Mouse (Mus musculus) lung, adult 18-20 months (tissue): ENCODE data around the gene Ubap2l.

Source experiments
- DNase-seq, 2 experiments: peaks; one replicate each; pipeline ENCODE4 v3.0.0; 2022; ENCODE audit warnings: mixed read lengths in 2 of 2

Ubap2l gene

DNA sequence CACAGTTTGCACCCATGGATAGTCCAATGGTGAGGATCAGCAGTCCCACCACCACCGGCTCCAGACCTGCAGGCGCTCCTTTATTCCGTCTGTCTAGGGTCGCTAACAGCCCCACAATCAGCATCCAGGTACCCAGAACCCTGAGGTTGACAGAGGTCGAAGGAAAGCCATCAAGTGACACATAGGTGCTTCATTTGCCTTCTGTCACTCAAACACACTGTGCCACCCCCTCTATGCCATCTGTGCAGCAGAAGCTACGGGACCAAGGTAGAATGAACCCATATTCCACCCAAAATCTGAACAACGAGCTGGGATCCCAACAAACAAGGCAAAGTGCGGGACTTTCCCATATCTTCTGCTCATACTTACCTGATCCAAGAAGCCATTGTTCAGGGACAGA is 86.9 kb downstream of the Ubap2l start:
- no peak for DNase-seq

GRCm38 (mm10) chr3:89963926-89964739 is 88.3 kb downstream of the Ubap2l start:
- peak; percentile 68 to 76 for DNase-seq

GRCm38 (mm10) chr3:89963221-89963763 is 89.1 kb downstream of the Ubap2l start, which contains the start of gene Atp8b2:
TSS of gene Atp8b2 (minus strand) at chr3:89963508.
- DNase-seq = peak; percentile 46 to 48

- DNase-seq = no peak
These were observed 89.6 kb downstream of the Ubap2l start for GRCm38 (mm10) chr3:89962751-89963220.

DNA sequence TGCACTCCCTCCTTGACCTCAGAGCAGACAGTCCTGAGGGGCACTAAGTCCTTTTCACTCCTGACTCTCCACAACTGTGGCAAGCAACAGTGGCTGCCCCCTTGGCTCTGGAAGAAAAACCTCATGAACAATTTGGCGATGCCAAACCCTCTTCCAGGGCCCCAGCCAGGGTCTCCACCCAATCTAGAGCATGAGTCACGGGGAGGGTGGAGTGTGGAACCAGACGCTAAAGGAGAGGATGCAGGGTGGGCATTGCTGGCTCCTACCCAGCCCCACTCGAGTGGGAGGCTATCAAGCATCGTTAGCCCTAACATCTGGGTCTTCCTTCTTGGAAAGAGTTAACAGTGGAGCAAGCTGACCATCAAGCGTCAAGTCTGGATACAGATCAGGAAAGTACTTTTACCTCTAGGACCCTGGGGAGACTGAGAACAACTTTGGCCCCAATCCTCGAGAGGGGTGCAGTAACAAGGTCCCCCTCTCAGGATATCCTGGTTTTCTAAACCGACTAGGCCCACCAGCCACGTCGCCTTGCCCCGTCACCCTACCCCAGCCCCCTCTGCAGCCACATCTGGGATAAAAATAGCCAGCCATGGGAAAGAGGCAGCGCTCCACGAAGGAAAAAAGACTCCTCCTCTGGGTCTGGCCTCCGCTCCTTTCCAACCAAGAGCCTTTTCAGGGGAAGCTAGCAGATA is 90.2 kb downstream of the Ubap2l start:
- DNase-seq = peak; percentile 30 to 44

DNA sequence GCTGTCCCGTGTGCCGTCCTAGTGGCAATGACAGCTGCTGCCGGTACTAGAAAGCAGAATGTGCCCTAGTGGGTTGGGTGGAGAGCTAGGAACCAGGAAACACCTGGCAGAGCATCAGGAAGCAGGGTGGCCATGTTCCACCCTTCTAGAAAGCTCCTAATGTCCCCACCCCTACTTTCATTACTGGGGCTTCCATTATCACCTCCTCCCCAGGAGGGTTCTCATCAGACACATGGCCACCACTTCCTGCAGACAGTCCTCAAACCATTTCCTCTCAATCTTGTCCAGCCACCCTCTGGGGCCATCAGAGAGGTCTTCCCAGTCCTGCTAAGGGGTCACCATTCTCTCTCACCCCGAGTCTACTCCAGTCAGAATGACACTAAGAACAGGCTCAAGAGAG is 91.0 kb downstream of the Ubap2l start:
- DNase-seq = no peak

DNA sequence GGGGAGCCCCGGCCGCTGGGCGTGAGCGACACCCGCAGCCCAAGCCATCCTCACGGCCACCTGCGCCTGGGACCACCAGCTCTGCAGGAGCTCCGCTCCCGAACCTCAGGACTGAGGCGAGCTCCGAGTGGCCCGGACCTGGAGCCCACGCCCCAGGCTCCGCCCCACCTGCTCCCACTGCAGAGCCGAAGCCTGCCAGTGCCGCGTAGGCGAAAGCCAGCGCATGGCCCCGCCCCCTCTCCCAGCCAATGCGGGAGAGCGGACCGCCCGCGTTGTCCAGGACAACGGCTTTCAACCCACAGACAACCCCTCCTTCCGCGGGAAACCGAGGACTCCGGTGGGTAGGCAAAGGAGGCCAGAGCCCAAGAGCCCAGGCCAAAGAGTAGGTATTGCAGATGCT is 92.0 kb downstream of the Ubap2l start:
- peak; percentile 93 to 96 for DNase-seq

GRCm38 (mm10) chr3:89959435-89959834 is 93.0 kb downstream of the Ubap2l start:
- DNase-seq = no peak

DNA sequence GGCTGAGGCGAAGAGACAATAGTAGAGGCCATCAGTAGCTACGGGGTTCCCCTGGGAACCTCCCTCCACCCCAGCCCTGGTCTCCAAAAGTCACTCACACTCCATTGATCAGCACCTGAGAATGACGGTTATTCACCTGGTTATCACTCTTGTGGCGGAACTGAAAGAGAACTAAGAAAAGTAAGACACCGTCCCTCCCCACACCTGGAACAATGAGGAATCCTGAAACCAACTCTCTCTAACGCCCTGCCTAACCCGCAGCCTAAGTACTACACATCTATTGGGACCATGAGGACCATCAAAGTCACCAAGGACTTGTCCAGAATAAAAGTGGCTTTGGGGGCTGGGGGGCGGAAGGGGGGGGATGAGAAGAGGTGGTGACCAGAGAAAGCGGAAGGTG is 94.5 kb downstream of the Ubap2l start:
- DNase-seq = no peak

DNA sequence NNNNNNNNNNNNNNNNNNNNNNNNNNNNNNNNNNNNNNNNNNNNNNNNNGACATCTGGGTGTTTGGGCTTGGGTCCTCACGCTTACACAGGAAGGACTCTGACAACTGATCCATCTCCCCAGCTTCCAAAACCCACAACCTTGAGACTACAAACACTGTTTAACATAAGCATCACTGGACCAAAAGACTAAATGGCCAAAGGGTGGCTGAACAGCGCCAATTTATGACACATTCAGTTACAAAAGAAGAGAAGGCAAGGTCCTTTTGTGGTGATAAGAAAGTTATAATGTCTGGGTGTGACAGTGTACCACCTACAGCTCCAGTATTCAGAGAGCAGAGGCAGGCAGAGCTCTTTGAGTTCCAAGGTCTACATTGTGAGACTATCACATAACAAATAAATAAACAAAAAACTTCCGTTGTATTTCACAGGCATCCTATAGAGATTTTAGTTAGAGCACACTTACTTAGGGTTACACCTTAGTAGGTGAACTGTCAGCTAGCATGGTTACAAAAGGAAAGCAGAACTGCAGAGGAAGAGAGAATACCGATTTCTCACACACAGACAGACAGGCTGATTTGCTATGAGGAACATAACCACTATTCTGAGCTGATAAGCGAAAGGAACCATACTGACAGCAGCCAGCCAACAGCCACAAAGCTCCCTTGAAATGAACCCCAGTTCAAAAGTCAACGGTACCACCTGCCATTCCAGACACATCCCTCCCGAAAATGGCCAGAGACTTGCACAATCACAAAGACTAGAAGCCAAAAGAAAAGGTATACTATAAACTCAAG is 96.1 kb downstream of the Ubap2l start:
- DNase-seq = no peak

GRCm38 (mm10) chr3:89953420-89953819 is 99.0 kb downstream of the Ubap2l start:
- peak; percentile 72 to 73 for DNase-seq
